Mouse (Mus musculus) effector memory CD4-positive, alpha-beta T cell, adult 7 months (primary cell): ENCODE data around the gene Syt3. TPM values are rescaled to one million over a fixed set of nuclear protein-coding genes. Genes with fewer than 3 reads are reported as not detected.

Experiments used
- polyA plus RNA-seq: library from polyadenylated mRNA; unstranded; fragments of 100-300 nt; shearing (Covaris generic); gene quantifications from one replicate; pipeline ENCODE4 v1.2.1, GENCODE M21; 2017

Gene Syt3
- 0.20 TPM for polyA plus RNA-seq

GRCm38 (mm10) chr7:44383980-44384715, at the start of gene Syt3:
TSS of gene Syt3 (plus strand) at chr7:44384102.

GRCm38 (mm10) chr7:44385720-44386119, 1.8 kb downstream of the Syt3 start, which contains the start of gene 1700008O03Rik:
TSS of gene 1700008O03Rik (minus strand) at chr7:44385820.

GRCm38 (mm10) chr7:44428968-44429521, 45.1 kb downstream of the Syt3 start, which contains the start of gene Lrrc4b:
TSS of gene Lrrc4b (plus strand) at chr7:44429018.

Other genes starting within 250 kb of the Syt3 start
- not detected for gene Klk1b16, start 247.3 kb upstream of the Syt3 start, polyA plus RNA-seq
- gene Klk1b24, start 195.9 kb upstream of the Syt3 start, polyA plus RNA-seq: not detected
- gene Klk1b3, start 185.9 kb upstream of the Syt3 start, polyA plus RNA-seq: not detected
- gene Klk1b4, start 176.7 kb upstream of the Syt3 start, polyA plus RNA-seq: not detected
- not detected for gene Klk1b5, start 168.2 kb upstream of the Syt3 start, polyA plus RNA-seq
- not detected for gene Klk1, start 158.7 kb upstream of the Syt3 start, polyA plus RNA-seq
- gene Gm36864, start 147.9 kb upstream of the Syt3 start, polyA plus RNA-seq: not detected
- gene 1700028J19Rik, start 137.4 kb upstream of the Syt3 start, polyA plus RNA-seq: 0.62 TPM
- gene 2410002F23Rik, start 137.4 kb upstream of the Syt3 start, polyA plus RNA-seq: 218 TPM
- gene Acp4, start 126.7 kb upstream of the Syt3 start, polyA plus RNA-seq: not detected
- gene Gm15517, start 122.7 kb upstream of the Syt3 start, polyA plus RNA-seq: not detected
- gene Clec11a, start 77.2 kb upstream of the Syt3 start, polyA plus RNA-seq: 0.29 TPM
- 0.13 TPM for gene Shank1, start 73.8 kb upstream of the Syt3 start, polyA plus RNA-seq
- not detected for gene 1700008O03Rik, start 1.7 kb downstream of the Syt3 start, polyA plus RNA-seq
- 0.13 TPM for gene Lrrc4b, start 44.9 kb downstream of the Syt3 start, polyA plus RNA-seq
- gene Aspdh, start 81.3 kb downstream of the Syt3 start, polyA plus RNA-seq: 0.57 TPM
- gene Josd2, start 83.9 kb downstream of the Syt3 start, polyA plus RNA-seq: 61.2 TPM
- gene Emc10, start 112.4 kb downstream of the Syt3 start, polyA plus RNA-seq: 164 TPM
- gene Fam71e1, start 112.5 kb downstream of the Syt3 start, polyA plus RNA-seq: 2.0 TPM
- gene Mybpc2, start 140.6 kb downstream of the Syt3 start, polyA plus RNA-seq: not detected
- 0.54 TPM for gene Spib, start 148.0 kb downstream of the Syt3 start, polyA plus RNA-seq
- 49.4 TPM for gene Pold1, start 164.7 kb downstream of the Syt3 start, polyA plus RNA-seq
- gene Nr1h2, start 169.8 kb downstream of the Syt3 start, polyA plus RNA-seq: 217 TPM
- gene Napsa, start 188.3 kb downstream of the Syt3 start, polyA plus RNA-seq: not detected
- 0.16 TPM for gene Kcnc3, start 206.6 kb downstream of the Syt3 start, polyA plus RNA-seq